Mouse (Mus musculus) midbrain, embryonic 11.5 days (tissue): ENCODE measurements at regions not wholly inside any gene's neighbourhood (a gene's known extent, or its start where the extent isn't known, plus 50 kb on each side); places are given as distances from the start of the nearest gene placed in this dataset.

Experiments used
- ATAC-seq: fragments of 200-750 bp; cut with Nextera tagmentation; 2 replicates; pipeline ENCODE4 v1.8.0; 2017; ENCODE audit warnings: moderate TSS enrichment, moderate library complexity; ENCODE audit not compliant: low FRiP score
- DNase-seq: peaks from one replicate; pipeline ENCODE4 v3.0.0; 2015; ENCODE audit warnings: low spot score; ENCODE audit errors: missing footprints
- H3K27ac ChIP-seq: fragments of 300-500 bp; sonication (generic); 2 replicates; pipeline ENCODE4 v1.5.1; 2014; ENCODE audit warnings: low read depth, low read length
- H3K27me3 ChIP-seq: fragments of 300-500 bp; sonication (generic); 2 replicates; pipeline ENCODE4 v1.6.1; 2014; ENCODE audit warnings: mild to moderate bottlenecking, low read length, moderate library complexity, mixed read lengths; ENCODE audit not compliant: control insufficient read depth, insufficient read depth
- H3K36me3 ChIP-seq: fragments of 300-500 bp; sonication (generic); 2 replicates; pipeline ENCODE4 v1.6.1; 2014; ENCODE audit warnings: mild to moderate bottlenecking, low read length, moderate library complexity, mixed read lengths; ENCODE audit not compliant: control insufficient read depth, insufficient read depth
- H3K4me1 ChIP-seq: fragments of 300-500 bp; sonication (generic); 2 replicates; pipeline ENCODE4 v1.6.1; 2014; ENCODE audit warnings: low read length; ENCODE audit not compliant: control insufficient read depth, insufficient read depth
- H3K4me2 ChIP-seq: fragments of 300-500 bp; sonication (generic); 2 replicates; pipeline ENCODE4 v1.6.1; 2014; ENCODE audit warnings: mild to moderate bottlenecking, moderate library complexity
- H3K4me3 ChIP-seq: fragments of 300-500 bp; sonication (generic); 2 replicates; pipeline ENCODE4 v1.5.1; 2014; ENCODE audit warnings: low read depth, low read length
- H3K9ac ChIP-seq: fragments of 300-500 bp; sonication (generic); 2 replicates; pipeline ENCODE4 v1.6.1; 2014; ENCODE audit warnings: low read length
- H3K9me3 ChIP-seq: fragments of 300-500 bp; sonication (generic); 2 replicates; pipeline ENCODE4 v1.6.1; 2016; ENCODE audit warnings: low read length; ENCODE audit not compliant: control insufficient read depth
- WGBS: fragments of 180-500 bp; shearing (Covaris S2); extraction: QIAGEN DNeasy Blood & Tissue Kit; methylation state at CpG from one replicate; pipeline ENCODE4 v1.1.7; 2014; 5-methylcytosine and 5-hydroxymethylcytosine counted together

DNA sequence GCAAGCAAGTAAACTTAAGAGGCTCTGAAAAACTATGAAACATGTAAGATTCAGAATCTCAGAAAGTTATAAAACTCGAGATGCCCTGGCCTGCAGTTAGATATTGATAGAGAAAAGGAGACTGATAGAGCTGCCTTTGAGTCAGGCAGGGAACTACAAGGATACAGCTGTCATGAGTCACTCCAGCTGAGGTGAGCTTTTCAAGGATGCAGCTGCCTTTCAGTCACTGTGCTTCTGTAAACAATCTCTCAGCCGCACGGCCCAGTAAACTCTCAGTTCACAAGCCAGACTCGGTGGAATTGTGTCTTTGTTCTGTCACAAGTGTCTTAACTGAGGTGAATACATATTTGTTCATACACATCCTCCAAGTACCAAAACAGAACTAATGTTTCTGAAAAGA, 334.9 kb upstream of the Rsrc1 start:
- Histone ChIP-seq H3K4me1 (no peaks in the 10 kb centered on the region; the same call in 1 of the 2 replicates), H3K9me3 (no peaks in the 10 kb centered on the region), H3K4me2 (no peak overlapping the region), H3K27ac (no peak overlapping the region), H3K36me3 (no peaks in the 10 kb centered on the region), H3K4me3 (no peak overlapping the region), H3K9ac (no peak overlapping the region), H3K27me3 (no peaks in the 10 kb centered on the region)
- DNase-seq = no peak
- ATAC-seq = no peak
- 35% methylated on average over 4 of the region's 4 CpGs for WGBS

DNA sequence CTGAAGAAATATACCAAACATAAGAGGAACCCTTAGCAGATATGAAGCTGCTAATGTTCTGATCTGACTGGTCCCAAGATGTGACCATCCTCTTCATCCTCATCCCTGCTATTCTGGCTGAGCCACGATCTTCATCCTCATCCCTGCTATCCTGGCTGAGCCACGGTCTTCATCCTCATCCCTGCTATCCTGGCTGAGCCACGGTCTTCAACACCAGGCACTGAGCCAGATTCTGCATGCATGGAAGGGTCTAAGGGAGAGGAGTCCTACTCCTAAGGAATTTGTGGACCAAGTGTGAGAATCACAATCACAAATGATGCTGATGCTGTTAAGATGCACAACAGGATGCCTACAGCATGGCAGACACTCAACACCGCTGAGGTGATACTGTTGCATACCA, 331.9 kb upstream of the Rsrc1 start:
- Histone ChIP-seq H3K9ac (no peak overlapping the region), H3K27ac (no peak overlapping the region), H3K9me3 (no peaks in the 10 kb centered on the region), H3K4me3 (no peak overlapping the region), H3K4me2 (no peak overlapping the region), H3K27me3 (no peaks in the 10 kb centered on the region), H3K36me3 (no peaks in the 10 kb centered on the region), H3K4me1 (no peaks in the 10 kb centered on the region; the same call in 1 of the 2 replicates)
- ATAC-seq (no peak), DNase-seq (no peak)
- 90% methylated on average over 4 of the region's 4 CpGs for WGBS

DNA sequence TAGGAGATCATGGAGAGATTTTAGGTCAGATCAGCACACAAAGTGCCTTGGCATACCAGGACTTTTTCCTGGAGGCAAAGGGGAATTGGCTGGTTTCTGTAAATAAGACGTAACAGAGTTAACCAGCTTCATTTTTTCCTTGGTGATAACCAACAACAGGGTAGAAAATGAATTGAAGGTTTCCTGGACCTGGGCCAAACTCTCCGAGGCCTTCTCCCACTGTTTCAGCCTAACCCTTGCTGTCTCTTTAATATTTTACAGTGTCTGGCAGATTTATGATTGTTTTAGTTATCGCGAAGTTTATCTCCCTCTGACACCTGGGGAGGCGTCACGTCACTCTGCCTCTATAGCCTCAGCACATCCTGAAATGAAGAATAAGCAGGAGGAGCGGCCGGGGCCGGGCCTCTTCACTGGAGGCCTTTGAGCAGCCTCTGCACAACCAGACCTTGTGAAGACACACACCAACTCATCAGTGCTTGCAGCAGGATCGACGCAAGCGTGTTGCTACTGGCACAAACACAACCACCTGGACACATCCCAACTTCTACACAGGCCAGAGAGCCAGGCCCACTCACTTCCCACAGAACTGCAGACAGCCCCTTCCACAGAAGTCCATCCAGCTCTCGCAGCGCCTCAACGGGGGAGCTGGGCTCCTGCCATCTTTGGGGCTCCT, 331.0 kb upstream of the Rsrc1 start:
- H3K36me3 ChIP-seq = no peaks in the 10 kb centered on the region
- H3K4me3 ChIP-seq = no peak overlapping the region
- WGBS = 93% methylated on average over 15 of the region's 15 CpGs
- H3K4me1 ChIP-seq = no peaks in the 10 kb centered on the region
- H3K9me3 ChIP-seq = no peaks in the 10 kb centered on the region
- ATAC-seq (no peak), DNase-seq (no peak)
- H3K9ac ChIP-seq = no peak overlapping the region
- no peak overlapping the region for H3K4me2 ChIP-seq
- no peaks in the 10 kb centered on the region for H3K27me3 ChIP-seq
- no peak overlapping the region for H3K27ac ChIP-seq

DNA sequence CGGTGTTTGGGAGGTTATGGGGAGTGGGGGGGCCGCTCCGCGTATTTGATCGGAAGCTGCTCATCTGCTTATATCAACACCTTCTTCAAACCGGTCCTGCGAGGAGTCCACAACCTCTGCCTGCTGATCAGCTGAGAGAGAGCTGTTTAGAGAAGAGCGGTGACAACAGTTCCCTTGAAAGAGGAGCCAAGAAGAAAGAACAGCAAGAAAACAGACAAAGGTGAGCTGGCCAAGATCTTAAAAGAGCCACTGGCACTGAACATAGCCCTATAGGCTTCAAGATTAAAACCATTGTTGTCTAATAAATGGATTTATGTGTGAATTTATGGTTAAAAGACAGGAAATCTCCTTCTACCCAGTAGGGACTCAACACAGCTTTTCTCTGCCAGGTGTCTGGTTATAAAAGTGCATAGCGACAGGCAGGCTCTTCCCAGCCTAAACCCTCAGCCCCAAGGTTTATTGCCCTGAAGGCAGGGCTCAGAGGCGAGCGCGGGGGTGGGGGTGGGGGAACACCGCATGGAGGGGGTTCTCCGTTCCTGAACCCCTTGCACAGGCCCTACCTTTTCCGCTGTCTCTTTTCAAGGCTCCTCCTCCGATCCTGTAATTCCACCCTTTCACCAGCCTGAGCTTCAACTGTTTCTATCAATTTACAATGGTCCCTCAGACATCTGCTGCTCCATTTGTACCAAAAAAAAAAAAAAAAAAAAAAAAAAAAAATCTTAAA, 330.3 kb upstream of the Rsrc1 start:
- H3K9ac ChIP-seq = no peak overlapping the region
- no peak overlapping the region for H3K4me2 ChIP-seq
- 0 out of 2 replicates have a peak, but pooled peaks have one; percentile 33 for ATAC-seq

DNA sequence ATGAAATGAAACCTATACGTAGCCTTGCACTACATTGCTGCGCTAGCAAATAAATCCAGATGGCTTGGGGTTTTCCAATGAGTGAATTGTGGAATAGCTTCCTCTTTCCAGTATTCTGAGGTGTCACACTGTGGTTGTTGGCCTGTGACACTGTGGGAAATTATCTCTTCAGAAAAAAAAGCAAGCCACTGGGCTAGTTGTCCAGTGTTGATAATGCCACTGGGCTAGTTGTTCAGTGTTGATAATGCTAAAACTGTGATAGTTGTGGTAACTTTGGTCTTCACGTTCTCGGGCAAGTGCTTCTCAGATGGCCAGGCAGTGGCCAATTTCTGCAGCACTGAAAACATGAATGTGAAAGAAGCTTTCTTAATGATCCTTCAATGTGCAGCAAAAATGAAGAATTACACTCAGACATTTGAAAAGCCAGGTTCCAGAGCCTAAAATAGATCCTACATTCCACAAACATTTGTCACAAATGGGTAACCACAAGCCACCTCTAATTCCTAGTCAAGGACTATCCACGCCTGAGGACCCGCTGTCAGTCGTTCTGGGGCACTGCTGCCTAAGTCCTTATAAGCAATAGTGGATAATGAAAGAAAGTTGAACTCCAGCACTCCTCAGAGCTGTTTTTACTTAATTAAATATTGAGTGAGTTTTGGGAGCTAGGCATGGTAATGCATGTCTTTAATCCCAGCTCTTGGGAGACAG, 328.9 kb upstream of the Rsrc1 start:
- no peak for DNase-seq
- H3K36me3 ChIP-seq = no peaks in the 10 kb centered on the region
- no peak overlapping the region for H3K4me3 ChIP-seq
- WGBS = 92% methylated on average over 7 of the region's 7 CpGs
- H3K4me2 ChIP-seq = no peak overlapping the region
- H3K9ac ChIP-seq = no peak overlapping the region
- no peaks in the 10 kb centered on the region for H3K27me3 ChIP-seq
- H3K9me3 ChIP-seq = no peaks in the 10 kb centered on the region
- ATAC-seq = no peak
- no peaks in the 10 kb centered on the region for H3K4me1 ChIP-seq
- H3K27ac ChIP-seq = no peak overlapping the region

More for the DNA sequence above, 330.3 kb upstream of the Rsrc1 start:
- H3K27ac ChIP-seq = no peak overlapping the region
- WGBS = 62% methylated on average over 16 of the region's 16 CpGs
- H3K9me3 ChIP-seq = no peaks in the 10 kb centered on the region
- H3K36me3 ChIP-seq = no peaks in the 10 kb centered on the region
- no peak for DNase-seq
- H3K4me1 ChIP-seq = no peaks in the 10 kb centered on the region
- no peak overlapping the region for H3K4me3 ChIP-seq
- no peaks in the 10 kb centered on the region for H3K27me3 ChIP-seq

DNA sequence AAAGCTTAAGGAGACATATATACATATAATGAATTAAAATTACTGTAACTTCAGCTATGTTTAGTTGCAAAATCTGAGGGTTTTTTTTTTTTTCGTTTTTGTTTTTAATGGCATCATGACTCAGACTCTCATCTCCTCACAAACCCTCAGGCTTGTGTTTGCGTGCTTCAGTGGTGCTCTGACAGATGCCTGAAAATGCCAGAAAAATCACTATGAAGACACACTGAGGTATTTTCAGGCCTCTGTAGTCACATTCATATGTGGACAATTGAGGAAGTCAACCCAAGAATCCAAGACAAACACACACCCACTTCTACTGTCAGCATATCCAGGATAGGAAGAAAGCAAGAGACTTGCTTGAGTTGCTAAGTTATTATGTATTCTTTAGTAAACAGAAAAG, 327.2 kb upstream of the Rsrc1 start:
- no peaks in the 10 kb centered on the region for H3K9me3 ChIP-seq
- no peak overlapping the region for H3K9ac ChIP-seq
- no peaks in the 10 kb centered on the region for H3K36me3 ChIP-seq
- no peak for DNase-seq
- no peak overlapping the region for H3K27ac ChIP-seq
- no peaks in the 10 kb centered on the region for H3K27me3 ChIP-seq
- 93% methylated on average over 2 of the region's 2 CpGs for WGBS
- H3K4me2 ChIP-seq = no peak overlapping the region
- no peak for ATAC-seq
- H3K4me1 ChIP-seq = no peaks in the 10 kb centered on the region
- no peak overlapping the region for H3K4me3 ChIP-seq

DNA sequence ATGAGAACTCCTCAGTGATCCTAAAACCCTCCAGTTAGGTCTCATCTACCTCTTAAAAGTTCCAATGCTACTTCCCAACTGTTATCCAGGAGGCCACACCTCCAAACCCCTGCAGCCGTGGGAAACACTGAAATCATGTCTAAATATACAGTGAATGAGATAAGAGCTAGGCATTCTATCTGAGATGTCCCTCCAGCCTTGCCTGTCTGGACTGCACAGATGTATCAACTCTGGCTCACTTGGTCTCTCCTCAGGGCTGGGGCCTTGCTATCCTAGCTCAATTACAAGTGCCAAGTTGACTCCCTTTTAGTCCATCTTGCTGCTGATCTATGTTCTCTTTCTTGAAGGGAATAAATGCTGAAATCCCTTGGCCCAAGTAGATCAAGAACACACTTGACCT, 326.3 kb upstream of the Rsrc1 start:
- no peak for ATAC-seq
- 70% methylated on average over 1 of the region's 1 CpGs for WGBS
- Histone ChIP-seq H3K27me3 (no peaks in the 10 kb centered on the region), H3K9ac (no peak overlapping the region), H3K4me3 (no peak overlapping the region), H3K9me3 (no peaks in the 10 kb centered on the region), H3K36me3 (no peaks in the 10 kb centered on the region), H3K4me2 (no peak overlapping the region), H3K4me1 (no peaks in the 10 kb centered on the region), H3K27ac (no peak overlapping the region)
- DNase-seq = no peak

DNA sequence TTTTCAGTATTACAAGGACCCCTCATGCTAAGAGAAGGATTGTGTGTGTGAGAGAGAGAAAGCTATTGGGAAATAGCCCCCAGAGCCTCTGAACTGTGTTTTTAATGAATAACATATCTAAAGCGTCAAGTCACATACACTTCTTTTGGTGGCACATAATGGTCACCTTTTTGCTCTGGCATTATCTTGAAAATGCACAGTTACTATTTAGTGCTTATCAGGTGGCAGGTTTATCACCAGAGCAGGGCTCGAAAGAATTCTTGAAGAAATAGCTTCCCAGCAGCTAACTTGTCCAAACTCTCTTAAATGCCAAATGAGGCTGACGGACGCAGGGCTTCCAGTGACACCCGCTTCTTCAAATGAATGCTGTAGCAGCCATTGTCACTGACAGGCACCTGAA, 324.7 kb upstream of the Rsrc1 start:
- ATAC-seq (no peak), DNase-seq (no peak)
- Histone ChIP-seq H3K4me1 (no peaks in the 10 kb centered on the region), H3K4me3 (no peak overlapping the region), H3K27me3 (no peaks in the 10 kb centered on the region), H3K4me2 (no peak overlapping the region), H3K27ac (no peak overlapping the region), H3K9ac (no peak overlapping the region), H3K9me3 (no peaks in the 10 kb centered on the region), H3K36me3 (no peaks in the 10 kb centered on the region)
- WGBS = 86% methylated on average over 5 of the region's 5 CpGs

DNA sequence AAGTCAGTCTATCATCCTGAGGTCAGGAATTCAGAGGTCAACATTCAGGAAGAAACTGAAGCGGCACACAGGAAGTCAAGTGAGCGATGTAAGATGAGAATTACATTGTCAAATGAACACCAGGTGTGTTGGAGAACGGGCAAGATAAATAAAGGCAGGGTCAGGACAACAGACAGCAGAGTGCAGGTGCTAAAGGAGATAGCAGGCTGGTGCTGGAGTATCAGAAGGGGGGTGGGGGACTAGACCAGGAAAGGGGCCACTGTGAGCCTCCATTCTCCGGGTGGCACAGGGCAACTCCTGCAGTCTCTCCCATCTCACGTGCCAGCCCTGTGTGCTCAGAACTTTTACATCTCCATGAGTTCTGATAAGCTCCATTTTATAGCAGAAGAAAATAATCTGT, 320.6 kb upstream of the Rsrc1 start:
- Histone ChIP-seq H3K36me3 (no peaks in the 10 kb centered on the region), H3K9ac (no peak overlapping the region), H3K4me2 (no peak overlapping the region), H3K4me3 (no peak overlapping the region), H3K27me3 (no peaks in the 10 kb centered on the region), H3K9me3 (no peaks in the 10 kb centered on the region), H3K4me1 (no peaks in the 10 kb centered on the region), H3K27ac (no peak overlapping the region)
- ATAC-seq (no peak), DNase-seq (no peak)
- 73% methylated on average over 5 of the region's 5 CpGs for WGBS
